Mouse (Mus musculus): Measurements from ENCODE around the gene Gucd1. TPM values are rescaled to one million over a fixed set of nuclear protein-coding genes. Genes with fewer than 3 reads are reported as not detected.
A peak's percentile ranks its signal among the peaks of the same experiment; 100 is the strongest.

Gene Gucd1
- polyA plus RNA-seq, 1 experiment from 2014 or later: 24.9 TPM

DNA sequence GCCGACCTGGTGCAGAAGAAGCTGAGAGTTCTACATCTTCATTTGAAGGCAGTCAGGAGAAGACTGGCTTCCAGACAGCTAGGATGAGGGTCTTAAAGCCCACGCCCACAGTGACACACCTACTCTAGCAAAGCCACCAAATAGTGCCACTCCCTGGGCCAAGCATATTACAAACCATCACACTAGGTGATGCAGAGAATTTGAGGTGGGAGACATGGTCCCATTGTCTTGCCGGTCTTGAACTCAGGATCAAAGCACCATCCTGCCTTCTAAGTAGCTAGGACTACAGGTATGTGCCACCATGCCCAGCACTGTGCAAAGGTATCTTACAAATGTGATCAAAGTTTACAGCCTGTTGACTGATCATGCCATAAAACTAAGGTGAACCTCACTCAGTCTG lies 77.0 kb downstream of the Gucd1 start:
- no peak overlapping the region for H3K9ac ChIP-seq (ENCODE audit: low read length)
- 90% methylated on average over 3 of the region's 3 CpGs for WGBS
- peaks cover 22% of the 10 kb centered on the region for H3K4me1 ChIP-seq (replicated peaks; ENCODE audit: control insufficient read depth, insufficient read depth, low read length)
- H3K9me3 ChIP-seq (ENCODE audit: control insufficient read depth, low read length): no peaks in the 10 kb centered on the region
- no peak overlapping the region for H3K4me2 ChIP-seq (ENCODE audit: low read depth, low read length)
- H3K4me3 ChIP-seq (ENCODE audit: low read length): no peak overlapping the region
- H3K27ac ChIP-seq (ENCODE audit: low read length): no peak overlapping the region
- H3K27me3 ChIP-seq (ENCODE audit: control insufficient read depth, insufficient read depth, low read depth, low read length): no peaks in the 10 kb centered on the region
- no peak for ATAC-seq (ENCODE audit: low read depth)
- H3K36me3 ChIP-seq (ENCODE audit: control insufficient read depth, insufficient read depth, low read length): no peaks in the 10 kb centered on the region

DNA sequence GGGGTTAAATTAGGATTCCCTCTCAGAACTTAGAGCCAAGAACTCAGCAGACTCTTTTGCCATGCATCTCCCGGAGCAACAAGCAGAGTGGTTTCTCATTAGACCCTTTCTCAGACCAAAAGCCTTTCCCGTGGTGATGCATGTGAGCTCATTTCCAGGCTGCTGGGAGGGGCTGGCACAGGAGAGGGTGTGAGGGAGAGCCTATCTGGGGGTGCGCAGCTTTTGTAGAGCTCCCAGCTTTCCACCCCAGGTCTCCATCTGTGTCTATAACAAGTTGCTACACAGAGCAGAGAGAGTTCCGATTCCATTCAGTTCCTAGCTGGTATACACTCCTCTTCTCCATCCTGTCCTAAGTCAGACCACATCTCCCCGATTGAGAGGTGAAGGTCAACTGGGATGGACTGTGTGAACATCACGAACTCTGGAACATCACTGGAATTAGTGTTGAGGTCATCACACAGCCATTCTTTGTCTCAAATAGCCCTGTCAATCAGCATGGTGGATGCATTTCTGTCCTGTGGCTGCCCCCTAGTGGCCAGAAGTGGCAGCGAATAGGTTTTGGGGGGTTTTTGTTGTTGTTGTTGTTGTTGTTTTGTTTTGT lies 78.5 kb downstream of the Gucd1 start:
- no peaks in the 10 kb centered on the region for H3K27me3 ChIP-seq (ENCODE audit: control insufficient read depth, insufficient read depth, low read depth, low read length)
- no peaks in the 10 kb centered on the region for H3K9me3 ChIP-seq (ENCODE audit: control insufficient read depth, low read length)
- no peak overlapping the region for H3K4me2 ChIP-seq (ENCODE audit: low read depth, low read length)
- peaks cover 11% of the 10 kb centered on the region; the same call in 1 of the 2 replicates for H3K4me1 ChIP-seq (replicated peaks; ENCODE audit: control insufficient read depth, insufficient read depth, low read length)
- 0 out of 2 replicates have a peak, but pooled peaks have one; percentile 19 for ATAC-seq (ENCODE audit: low read depth)
- no peak overlapping the region for H3K27ac ChIP-seq (ENCODE audit: low read length)
- H3K36me3 ChIP-seq (ENCODE audit: control insufficient read depth, insufficient read depth, low read length): no peaks in the 10 kb centered on the region
- WGBS: 41% methylated on average over 7 of the region's 7 CpGs
- H3K9ac ChIP-seq (ENCODE audit: low read length): no peak overlapping the region
- H3K4me3 ChIP-seq (ENCODE audit: low read length): no peak overlapping the region

DNA sequence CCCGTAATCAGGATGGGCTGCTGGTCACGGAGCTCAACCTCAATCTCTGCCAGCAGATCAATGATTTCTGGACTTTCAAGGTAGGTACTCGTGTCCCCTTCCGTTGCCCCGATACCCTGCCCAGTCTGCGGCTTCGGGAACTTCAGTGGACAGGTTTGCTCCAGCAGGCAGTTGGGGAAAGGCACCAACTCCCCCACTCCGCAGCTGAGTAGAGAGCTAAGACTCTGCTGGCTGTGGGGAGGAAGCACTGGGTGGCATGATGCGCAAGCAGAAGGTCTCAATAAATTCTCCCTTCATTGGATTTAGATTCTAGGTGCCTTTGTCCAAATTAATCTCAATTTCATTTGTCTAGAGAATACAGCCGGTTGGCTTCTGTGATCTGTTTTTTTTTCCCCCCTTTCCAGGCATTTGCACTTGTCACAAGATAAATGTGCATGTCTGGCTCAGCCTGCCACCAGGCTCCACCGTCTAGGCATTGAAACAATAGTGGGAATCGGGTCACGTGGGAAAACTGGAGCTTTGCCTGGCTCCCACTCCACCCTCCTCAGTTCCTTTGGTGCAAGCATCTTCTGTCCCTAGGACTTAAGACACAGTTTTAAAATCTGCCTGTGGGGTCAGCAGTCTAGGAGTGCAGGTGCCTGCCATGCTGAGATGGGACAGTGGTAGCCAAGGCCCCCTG lies 79.5 kb downstream of the Gucd1 start:
- Histone ChIP-seq H3K9ac (ENCODE audit: low read length) (no peak overlapping the region), H3K4me2 (ENCODE audit: low read depth, low read length) (no peak overlapping the region), H3K27ac (ENCODE audit: low read length) (no peak overlapping the region), H3K36me3 (ENCODE audit: control insufficient read depth, insufficient read depth, low read length) (no peaks in the 10 kb centered on the region), H3K4me3 (ENCODE audit: low read length) (no peak overlapping the region), H3K4me1 (replicated peaks; ENCODE audit: control insufficient read depth, insufficient read depth, low read length) (peaks cover 7% of the 10 kb centered on the region; the same call in 1 of the 2 replicates), H3K9me3 (ENCODE audit: control insufficient read depth, low read length) (no peaks in the 10 kb centered on the region), H3K27me3 (ENCODE audit: control insufficient read depth, insufficient read depth, low read depth, low read length) (no peaks in the 10 kb centered on the region)
- ATAC-seq (ENCODE audit: low read depth): peak; percentile 51
- WGBS: 57% methylated on average over 13 of the region's 13 CpGs

DNA sequence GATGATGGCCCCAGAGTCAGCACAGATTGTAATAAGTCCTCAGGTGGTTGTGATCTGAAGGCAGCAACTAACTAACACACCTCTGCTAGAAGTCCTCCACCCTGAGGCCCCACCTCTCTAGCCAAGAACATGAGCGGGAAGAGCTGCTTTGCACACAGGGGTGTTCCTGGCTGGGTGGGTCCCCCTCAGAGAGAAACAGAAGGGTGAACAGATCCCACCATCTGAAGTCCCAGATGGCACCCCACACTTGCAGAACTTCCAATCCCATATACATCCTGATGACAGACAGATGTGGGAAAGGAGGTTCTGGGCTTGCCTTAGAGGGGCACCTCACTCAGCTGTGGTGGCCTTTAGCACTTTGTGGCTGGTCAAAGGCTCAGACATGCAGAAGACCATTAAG lies 80.5 kb downstream of the Gucd1 start:
- Histone ChIP-seq H3K9me3 (ENCODE audit: control insufficient read depth, low read length) (no peaks in the 10 kb centered on the region), H3K4me2 (ENCODE audit: low read depth, low read length) (no peak overlapping the region), H3K27ac (ENCODE audit: low read length) (no peak overlapping the region), H3K36me3 (ENCODE audit: control insufficient read depth, insufficient read depth, low read length) (no peaks in the 10 kb centered on the region), H3K4me1 (replicated peaks; ENCODE audit: control insufficient read depth, insufficient read depth, low read length) (peaks cover 7% of the 10 kb centered on the region; the same call in 1 of the 2 replicates), H3K4me3 (ENCODE audit: low read length) (no peak overlapping the region), H3K27me3 (ENCODE audit: control insufficient read depth, insufficient read depth, low read depth, low read length) (no peaks in the 10 kb centered on the region), H3K9ac (ENCODE audit: low read length) (no peak overlapping the region)
- no peak for ATAC-seq (ENCODE audit: low read depth)
- 100% methylated on average over 1 of the region's 1 CpGs for WGBS

DNA sequence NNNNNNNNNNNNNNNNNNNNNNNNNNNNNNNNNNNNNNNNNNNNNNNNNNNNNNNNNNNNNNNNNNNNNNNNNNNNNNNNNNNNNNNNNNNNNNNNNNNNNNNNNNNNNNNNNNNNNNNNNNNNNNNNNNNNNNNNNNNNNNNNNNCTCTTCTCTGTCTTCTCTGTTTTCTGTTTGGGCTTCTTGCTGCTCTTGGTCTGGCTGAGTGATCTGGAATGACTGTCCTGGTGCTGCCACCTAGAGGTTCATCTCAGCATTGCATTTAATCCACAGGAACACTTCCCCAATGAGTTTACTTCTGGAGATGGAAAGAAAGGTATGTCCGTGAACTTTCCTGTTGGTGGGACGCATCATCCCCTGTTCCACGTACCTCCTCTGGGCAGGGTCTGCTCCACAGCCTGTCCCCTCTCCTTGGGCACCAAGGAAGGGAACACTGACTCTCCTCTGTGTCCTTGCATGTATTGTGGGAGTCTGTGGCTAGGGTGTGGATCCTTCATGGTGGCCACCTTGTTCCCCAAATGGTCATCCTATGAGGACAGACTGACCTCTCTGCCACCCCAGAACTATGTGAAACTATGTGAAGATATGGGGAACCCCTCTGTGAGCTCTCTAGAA lies 81.1 kb downstream of the Gucd1 start:
- H3K27ac ChIP-seq (ENCODE audit: low read length): no peak overlapping the region

DNA sequence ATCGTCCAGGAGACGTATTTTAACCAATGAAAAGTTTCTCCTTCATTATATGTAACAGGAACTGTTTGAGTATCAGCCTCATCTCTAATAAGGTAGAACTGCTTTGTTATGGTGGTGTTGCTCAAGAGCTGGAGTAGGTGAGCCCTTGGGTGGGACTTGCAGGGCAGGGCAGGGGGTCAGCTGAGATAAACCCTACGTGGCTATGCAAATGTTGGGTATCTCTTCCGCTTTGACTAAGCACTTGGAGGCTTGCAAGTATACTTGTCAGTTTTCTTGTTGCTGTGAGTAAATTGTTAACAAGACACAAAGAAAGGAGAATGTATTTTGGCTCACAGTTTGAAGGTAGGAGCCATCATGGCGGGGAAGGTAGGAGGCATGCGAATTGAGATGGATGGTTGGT lies 87.1 kb downstream of the Gucd1 start:
- no peaks in the 10 kb centered on the region for H3K9me3 ChIP-seq (ENCODE audit: control insufficient read depth, low read length)
- no peak overlapping the region for H3K9ac ChIP-seq (ENCODE audit: low read length)
- H3K4me2 ChIP-seq (ENCODE audit: low read depth, low read length): no peak overlapping the region
- no peak overlapping the region for H3K27ac ChIP-seq (ENCODE audit: low read length)
- H3K4me3 ChIP-seq (ENCODE audit: low read length): no peak overlapping the region
- ATAC-seq (ENCODE audit: low read depth): no peak
- 91% methylated on average over 6 of the region's 6 CpGs for WGBS
- H3K4me1 ChIP-seq (replicated peaks; ENCODE audit: control insufficient read depth, insufficient read depth, low read length): peaks cover 3% of the 10 kb centered on the region; the same call in 1 of the 2 replicates
- H3K36me3 ChIP-seq (ENCODE audit: control insufficient read depth, insufficient read depth, low read length): no peaks in the 10 kb centered on the region
- no peaks in the 10 kb centered on the region for H3K27me3 ChIP-seq (ENCODE audit: control insufficient read depth, insufficient read depth, low read depth, low read length)

More for the DNA sequence above, 81.1 kb downstream of the Gucd1 start:
- no peak overlapping the region for H3K4me3 ChIP-seq (ENCODE audit: low read length)
- no peak overlapping the region for H3K4me2 ChIP-seq (ENCODE audit: low read depth, low read length)
- 6% methylated on average over 3 of the region's 3 CpGs for WGBS
- H3K9ac ChIP-seq (ENCODE audit: low read length): no peak overlapping the region; the same call in 1 of the 2 replicates
- H3K4me1 ChIP-seq (replicated peaks; ENCODE audit: control insufficient read depth, insufficient read depth, low read length): peaks cover 7% of the 10 kb centered on the region; the same call in 1 of the 2 replicates
- H3K36me3 ChIP-seq (ENCODE audit: control insufficient read depth, insufficient read depth, low read length): no peaks in the 10 kb centered on the region
- no peaks in the 10 kb centered on the region for H3K9me3 ChIP-seq (ENCODE audit: control insufficient read depth, low read length)
- H3K27me3 ChIP-seq (ENCODE audit: control insufficient read depth, insufficient read depth, low read depth, low read length): no peaks in the 10 kb centered on the region
- ATAC-seq (ENCODE audit: low read depth): peak; percentile 57; the same call in 1 of the 2 replicates

DNA sequence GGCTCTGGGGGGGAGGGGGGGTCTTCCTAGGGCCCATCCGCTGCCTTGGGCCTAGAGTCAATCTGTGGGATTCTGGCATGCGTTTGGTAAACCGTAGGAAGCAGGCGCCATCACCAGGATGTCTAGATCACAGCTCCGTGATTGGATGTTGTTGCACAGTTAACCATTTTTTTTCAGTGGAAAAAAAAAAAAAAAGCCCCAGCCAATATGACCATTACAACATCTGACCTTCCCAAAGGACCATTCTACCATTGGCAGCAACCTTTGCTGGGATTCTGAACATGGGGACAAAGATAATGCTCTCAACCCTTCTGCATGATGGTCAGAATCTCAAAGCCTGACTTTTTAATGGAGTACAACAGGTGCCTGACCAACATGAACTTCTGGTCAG lies 87.6 kb downstream of the Gucd1 start:
- 95% methylated on average over 5 of the region's 5 CpGs for WGBS
- H3K4me1 ChIP-seq (replicated peaks; ENCODE audit: control insufficient read depth, insufficient read depth, low read length): peaks cover 3% of the 10 kb centered on the region; the same call in 1 of the 2 replicates
- no peak overlapping the region for H3K27ac ChIP-seq (ENCODE audit: low read length)
- no peaks in the 10 kb centered on the region for H3K9me3 ChIP-seq (ENCODE audit: control insufficient read depth, low read length)
- no peak overlapping the region for H3K9ac ChIP-seq (ENCODE audit: low read length)
- no peak overlapping the region for H3K4me2 ChIP-seq (ENCODE audit: low read depth, low read length)
- no peaks in the 10 kb centered on the region for H3K36me3 ChIP-seq (ENCODE audit: control insufficient read depth, insufficient read depth, low read length)
- no peak for ATAC-seq (ENCODE audit: low read depth)
- H3K27me3 ChIP-seq (ENCODE audit: control insufficient read depth, insufficient read depth, low read depth, low read length): no peaks in the 10 kb centered on the region
- H3K4me3 ChIP-seq (ENCODE audit: low read length): no peak overlapping the region

DNA sequence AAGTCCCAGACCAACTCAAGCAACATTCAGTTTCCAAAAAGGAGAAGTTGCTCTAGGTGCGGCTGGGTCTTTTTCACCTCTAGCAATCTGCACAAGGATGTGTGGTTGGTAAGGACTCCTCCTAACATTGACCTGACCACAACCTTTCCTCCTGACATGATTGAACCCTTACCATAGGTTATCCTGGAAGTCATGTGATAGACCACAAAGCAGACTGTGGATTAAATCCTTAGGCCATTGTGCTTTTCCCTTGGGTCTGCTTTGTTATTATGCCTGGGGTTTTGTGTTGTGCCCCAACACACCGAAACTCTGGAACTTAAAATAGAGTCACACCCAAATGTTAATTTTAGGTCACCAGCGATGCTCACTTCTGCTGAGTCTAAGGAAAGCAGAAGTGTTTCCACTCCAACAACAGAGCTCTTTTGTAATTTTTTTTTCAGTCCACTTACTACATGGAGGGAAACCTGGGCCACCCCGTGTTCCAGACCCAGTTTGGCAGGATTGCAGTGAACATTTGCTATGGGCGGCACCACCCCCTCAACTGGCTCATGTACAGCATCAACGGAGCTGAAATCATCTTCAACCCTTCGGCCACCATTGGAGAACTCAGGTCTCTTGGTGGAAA lies 88.1 kb downstream of the Gucd1 start:
- no peak for ATAC-seq (ENCODE audit: low read depth)
- peaks cover 3% of the 10 kb centered on the region; the same call in 1 of the 2 replicates for H3K4me1 ChIP-seq (replicated peaks; ENCODE audit: control insufficient read depth, insufficient read depth, low read length)
- no peak overlapping the region for H3K4me2 ChIP-seq (ENCODE audit: low read depth, low read length)
- no peak overlapping the region for H3K4me3 ChIP-seq (ENCODE audit: low read length)
- WGBS: 64% methylated on average over 7 of the region's 7 CpGs
- H3K27ac ChIP-seq (ENCODE audit: low read length): no peak overlapping the region
- H3K27me3 ChIP-seq (ENCODE audit: control insufficient read depth, insufficient read depth, low read depth, low read length): no peaks in the 10 kb centered on the region
- H3K9ac ChIP-seq (ENCODE audit: low read length): no peak overlapping the region
- no peaks in the 10 kb centered on the region for H3K9me3 ChIP-seq (ENCODE audit: control insufficient read depth, low read length)
- no peaks in the 10 kb centered on the region for H3K36me3 ChIP-seq (ENCODE audit: control insufficient read depth, insufficient read depth, low read length)

DNA sequence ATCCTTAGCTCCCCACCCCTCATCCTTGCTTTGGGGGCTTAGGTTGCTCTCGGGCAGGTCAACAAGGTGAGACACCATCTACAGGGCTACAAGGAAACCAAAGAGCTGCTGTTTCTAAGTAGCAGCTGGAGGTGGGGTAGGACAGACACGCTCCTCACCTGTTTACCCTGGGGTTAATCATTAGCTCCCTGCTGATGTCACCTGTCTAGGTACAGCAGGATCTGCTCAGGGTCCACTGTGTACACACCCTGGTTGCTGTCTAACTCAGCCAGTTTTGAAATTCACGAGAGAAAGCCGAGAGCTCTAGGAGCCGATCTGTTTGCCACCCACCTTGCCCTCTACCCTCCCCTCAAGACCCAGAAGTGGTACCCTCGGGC lies 88.8 kb downstream of the Gucd1 start:
- Histone ChIP-seq H3K4me1 (replicated peaks; ENCODE audit: control insufficient read depth, insufficient read depth, low read length) (peaks cover 8% of the 10 kb centered on the region; the same call in 1 of the 2 replicates), H3K36me3 (ENCODE audit: control insufficient read depth, insufficient read depth, low read length) (no peaks in the 10 kb centered on the region), H3K9ac (ENCODE audit: low read length) (no peak overlapping the region), H3K27ac (ENCODE audit: low read length) (no peak overlapping the region), H3K4me3 (ENCODE audit: low read length) (no peak overlapping the region), H3K27me3 (ENCODE audit: control insufficient read depth, insufficient read depth, low read depth, low read length) (no peaks in the 10 kb centered on the region), H3K4me2 (ENCODE audit: low read depth, low read length) (no peak overlapping the region; the same call in 1 of the 2 replicates), H3K9me3 (ENCODE audit: control insufficient read depth, low read length) (no peaks in the 10 kb centered on the region)
- peak; percentile 52; the same call in 1 of the 2 replicates for ATAC-seq (ENCODE audit: low read depth)
- WGBS: 57% methylated on average over 6 of the region's 6 CpGs
